Mouse (Mus musculus) inflammation-experienced regulatory T-cells, adult 6 months (primary cell): ENCODE data around the gene Dlg5. TPM values are rescaled to one million over a fixed set of nuclear protein-coding genes. Genes with fewer than 3 reads are reported as not detected.

Source experiments
- ATAC-seq: one replicate; pipeline ENCODE4 v1.8.0; 2017
- polyA plus RNA-seq, 3 experiments: library from polyadenylated mRNA; unstranded; fragments of 100-300 nt; shearing (Covaris generic); gene quantifications; one replicate each; pipeline ENCODE4 v1.2.1; 2017

Dlg5 gene
- polyA plus RNA-seq, 3 experiments from 2014 or later: 0.62 TPM; not detected in 1

DNA sequence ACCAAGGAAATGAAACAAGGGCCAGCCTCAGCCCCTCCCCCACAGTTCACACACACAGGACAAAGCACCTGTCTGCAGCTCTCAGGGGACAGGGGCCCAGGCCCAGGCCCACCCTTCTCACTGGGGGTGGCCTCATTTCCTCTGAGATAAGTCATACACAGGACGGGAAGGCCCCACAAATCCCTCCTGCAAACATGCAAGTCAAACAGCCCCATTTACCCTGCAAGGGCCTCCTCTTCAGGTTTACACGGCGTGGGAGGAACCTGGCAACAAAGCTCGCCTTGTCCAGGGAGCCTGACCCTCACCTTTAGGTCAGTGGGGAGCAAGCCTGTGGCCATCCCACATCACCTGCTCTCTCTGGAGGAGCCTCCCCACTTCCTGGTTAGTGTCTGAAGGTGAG lies 60.2 kb downstream of the Dlg5 start:
- no peak for ATAC-seq

DNA sequence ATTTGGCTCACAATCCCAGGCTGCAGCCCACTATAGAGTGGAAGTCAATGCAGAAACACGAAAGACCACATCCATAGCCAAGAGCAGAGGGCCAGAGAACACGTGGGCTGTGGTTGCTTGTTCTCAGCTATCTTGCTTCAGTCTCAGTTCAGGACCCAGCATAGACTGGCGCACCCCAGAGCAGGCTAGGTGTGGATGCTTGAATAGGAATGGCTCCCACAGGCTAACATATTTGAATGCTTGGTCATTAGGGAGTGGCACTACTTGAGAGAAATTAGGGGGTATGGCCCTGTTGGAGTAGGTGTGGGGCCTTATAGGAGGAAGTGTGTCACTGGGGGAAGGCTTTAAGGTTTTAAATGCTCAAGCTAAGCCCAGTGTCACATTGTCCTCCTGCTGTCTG lies 62.8 kb downstream of the Dlg5 start:
- ATAC-seq: no peak

- ATAC-seq: no peak
Measured at GRCm38 (mm10) chr14:24181811-24182506, 63.8 kb downstream of the Dlg5 start.

- no peak for ATAC-seq
Measured at GRCm38 (mm10) chr14:24179466-24179991, 66.2 kb downstream of the Dlg5 start.

- ATAC-seq: no peak
Measured at GRCm38 (mm10) chr14:24176609-24177008, 69.1 kb downstream of the Dlg5 start.

DNA sequence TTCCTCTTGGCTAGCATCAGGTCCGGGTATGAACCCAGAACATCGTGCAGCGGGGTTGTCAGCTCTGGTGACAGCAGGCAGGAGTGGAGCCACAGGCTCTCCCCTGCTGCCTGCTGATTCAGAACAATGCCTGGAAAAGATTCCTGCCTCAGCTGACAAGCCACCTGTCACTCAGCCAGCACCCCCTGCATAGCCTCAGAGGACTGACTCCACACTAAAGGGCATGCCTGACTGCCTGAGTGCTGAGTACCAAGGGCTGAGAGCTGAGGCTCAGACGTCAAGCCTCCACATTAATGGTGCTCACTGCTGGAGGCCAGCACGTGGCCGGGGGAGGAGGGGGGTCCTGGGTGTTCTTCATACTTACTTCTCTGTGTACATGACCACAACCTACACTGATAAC lies 72.4 kb downstream of the Dlg5 start:
- no peak for ATAC-seq

GRCm38 (mm10) chr14:24171639-24172311 lies 73.9 kb downstream of the Dlg5 start:
- ATAC-seq: no peak

DNA sequence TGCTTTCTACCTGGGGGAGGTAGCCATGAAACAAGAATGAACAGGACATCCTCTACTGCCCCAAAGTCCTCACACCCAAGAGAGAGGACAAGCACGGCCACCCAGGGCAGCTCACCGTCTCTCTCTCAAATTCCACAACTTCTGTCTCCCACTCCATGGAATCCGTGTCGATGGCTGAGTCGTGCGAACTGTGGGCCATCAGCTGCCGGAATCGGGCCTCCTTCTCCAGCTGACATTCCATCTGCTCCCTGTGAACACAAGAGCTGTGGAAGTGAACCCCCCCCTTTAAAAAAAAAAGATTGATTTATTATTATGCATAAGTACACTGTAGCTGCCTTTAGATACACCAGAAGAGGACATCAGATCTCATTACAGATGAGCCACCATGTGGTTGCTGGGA lies 79.7 kb downstream of the Dlg5 start:
- no peak for ATAC-seq

DNA sequence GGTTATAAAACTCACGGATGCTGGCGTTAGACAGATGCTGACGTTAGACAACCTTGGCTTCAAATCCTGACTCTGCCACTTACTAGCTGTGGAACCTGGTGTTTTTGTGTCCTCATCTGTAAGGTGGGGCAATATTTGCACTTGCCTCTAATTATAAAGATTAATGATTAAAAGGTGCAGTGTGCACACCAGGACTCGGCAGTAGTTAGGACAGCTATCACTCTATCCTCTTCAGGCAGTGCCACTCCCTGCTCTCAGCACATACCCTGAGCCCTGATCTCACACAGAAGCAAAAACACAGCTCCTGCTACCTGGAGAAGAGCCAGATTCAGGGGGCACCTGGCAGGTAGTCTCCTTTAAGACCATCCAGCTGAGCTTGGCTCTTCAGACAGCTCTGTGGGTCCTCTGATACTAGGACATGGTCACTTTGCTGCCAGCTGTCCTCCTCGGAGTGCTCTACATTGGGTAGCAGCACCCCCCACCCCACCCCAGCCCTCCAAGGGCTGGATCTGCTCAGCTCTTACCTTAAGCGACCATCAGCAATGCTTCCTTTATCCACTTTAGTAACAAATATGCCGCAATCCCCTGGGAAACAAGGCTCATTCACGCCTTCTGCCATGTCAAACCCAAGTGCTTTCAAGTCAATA lies 80.9 kb downstream of the Dlg5 start:
- ATAC-seq: no peak

DNA sequence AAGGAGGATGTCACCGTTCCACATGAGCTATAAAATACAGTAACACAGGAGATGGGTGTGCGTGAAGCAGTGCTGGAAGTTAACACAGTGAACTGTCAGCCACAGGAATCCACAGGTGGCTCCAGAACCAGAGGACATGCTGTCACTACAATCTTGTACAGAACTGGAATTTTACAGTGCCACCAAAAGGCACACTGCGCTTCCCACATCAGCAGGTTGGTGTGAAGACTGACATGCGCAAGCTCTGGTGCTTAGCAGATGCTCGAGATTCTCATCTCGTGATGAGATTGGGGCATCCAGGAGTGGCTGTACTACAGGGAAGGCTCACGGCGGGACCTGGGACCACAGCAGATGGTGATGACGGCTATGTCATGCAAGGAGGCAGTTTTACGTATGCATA lies 82.9 kb downstream of the Dlg5 start:
- no peak for ATAC-seq

DNA sequence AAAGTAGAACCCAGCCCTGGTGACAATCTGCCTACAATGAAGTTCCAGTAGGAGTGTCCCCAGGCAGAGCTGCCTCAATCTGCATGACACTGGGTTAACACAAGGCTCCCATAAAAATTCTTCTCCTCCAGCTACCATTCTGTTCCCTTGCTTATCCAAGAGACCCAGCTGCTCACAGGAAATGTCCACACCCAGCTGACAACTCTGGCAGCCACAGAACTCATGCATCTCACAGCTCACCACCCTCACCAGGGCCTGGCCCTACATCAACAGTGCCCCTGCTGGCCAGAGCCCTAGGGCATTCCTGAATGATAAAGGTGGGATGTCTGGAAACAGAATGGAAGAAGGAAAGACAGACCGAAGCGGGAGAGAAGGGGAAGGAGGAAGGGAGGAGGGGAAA lies 96.8 kb downstream of the Dlg5 start:
- no peak for ATAC-seq

DNA sequence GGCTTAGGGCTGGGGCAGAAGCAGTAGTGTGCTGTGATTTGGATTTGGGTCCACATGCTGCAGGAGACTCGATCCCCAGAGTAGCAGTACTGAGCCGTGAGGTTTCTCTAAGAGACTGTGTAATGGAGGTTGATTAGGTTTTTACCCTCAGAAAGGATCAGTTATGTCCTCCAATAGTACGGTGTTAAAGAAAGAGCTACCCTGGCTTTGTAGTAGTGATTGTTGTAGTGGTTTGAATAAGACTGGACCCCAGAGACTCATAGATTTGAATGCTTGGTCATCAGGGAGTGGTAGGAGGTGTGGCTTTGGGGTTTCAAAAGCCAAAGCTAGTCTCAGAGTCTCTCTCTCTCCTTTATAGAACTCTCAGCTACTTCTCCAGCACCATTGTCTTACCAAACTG lies 100.9 kb downstream of the Dlg5 start:
- ATAC-seq: no peak

GRCm38 (mm10) chr14:24144421-24144820 lies 101.3 kb downstream of the Dlg5 start:
- ATAC-seq: no peak

- no peak for ATAC-seq
Measured at GRCm38 (mm10) chr14:24142926-24143430, 102.7 kb downstream of the Dlg5 start.

- no peak for ATAC-seq
Measured at GRCm38 (mm10) chr14:24141727-24142126, 104.0 kb downstream of the Dlg5 start.

DNA sequence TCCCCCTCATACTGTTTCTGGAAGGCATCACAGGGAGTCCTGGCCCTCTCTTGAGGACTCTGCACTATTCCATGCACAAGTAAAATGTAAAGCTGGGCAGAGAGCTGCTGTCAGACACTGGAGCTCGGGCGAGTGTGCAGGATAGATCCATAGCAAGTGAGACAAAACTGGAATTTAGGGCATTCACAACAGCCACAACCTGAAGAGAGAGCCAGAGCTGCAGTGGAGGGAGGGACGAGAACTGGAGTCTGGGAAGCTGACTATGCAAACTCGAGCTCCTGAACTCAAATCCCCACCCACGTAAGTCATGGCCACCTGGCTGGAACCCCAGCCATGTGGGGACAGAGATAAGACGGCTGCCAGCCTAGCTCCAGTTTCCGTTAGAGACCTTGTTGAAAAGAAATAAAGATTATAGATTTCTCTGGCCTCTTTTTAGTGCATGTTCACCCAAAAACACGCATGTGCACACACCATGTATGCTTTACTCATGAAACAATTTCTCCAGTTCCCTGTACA lies 105.4 kb downstream of the Dlg5 start:
- no peak for ATAC-seq

GRCm38 (mm10) chr14:24136908-24137307 lies 108.8 kb downstream of the Dlg5 start:
- no peak for ATAC-seq

DNA sequence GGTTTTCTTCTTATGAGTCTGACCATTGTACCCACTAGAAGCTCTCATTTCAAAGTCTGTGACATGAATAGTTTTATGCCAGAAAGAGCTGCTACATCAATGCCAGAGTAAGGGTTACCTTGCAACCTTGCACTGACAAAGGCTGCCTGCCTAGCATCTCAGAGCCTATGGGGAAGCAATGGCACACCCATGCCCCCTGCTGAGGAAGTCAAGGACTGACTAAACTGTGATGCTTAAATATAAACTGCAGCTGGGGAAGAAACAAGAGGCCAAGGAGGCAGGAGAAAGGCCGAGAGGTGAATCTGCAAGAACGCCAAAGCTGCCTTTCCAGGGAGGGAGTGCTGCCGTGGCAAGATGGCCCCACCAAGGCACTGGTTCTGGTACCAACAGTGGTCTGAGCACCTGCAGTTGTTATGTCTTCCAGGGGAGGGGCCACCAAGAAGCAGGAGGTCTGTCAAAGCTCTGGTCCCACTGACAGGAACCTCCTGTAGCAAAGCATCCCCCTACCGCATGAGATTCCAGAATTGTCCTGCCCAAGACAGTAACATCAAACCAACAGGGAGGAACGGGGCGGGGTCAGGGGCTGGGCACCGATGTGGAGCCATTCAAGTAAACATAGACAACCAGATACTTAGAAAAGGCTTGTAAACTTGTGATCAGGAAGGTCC lies 111.0 kb downstream of the Dlg5 start:
- ATAC-seq: no peak

DNA sequence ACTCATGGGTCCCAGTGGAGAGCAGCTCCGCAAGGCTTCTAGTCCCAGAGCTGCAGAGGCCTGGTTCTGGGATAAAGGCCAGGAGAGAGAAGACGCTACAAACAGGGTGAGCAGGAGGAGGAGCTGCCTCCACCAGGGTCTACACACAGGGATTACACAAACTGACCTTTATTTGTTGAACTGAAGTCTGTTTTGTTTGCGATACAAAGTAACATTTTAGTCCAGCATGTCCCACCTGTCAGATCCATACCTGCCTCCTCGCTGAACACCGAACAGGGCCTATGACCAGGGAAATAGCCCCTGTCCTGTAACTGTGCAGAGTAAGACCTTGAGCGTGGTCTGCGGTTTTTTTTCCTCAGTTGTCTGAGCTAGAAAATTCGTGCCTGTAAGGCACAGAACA lies 111.9 kb downstream of the Dlg5 start:
- ATAC-seq: no peak

GRCm38 (mm10) chr14:24132092-24132491 lies 113.6 kb downstream of the Dlg5 start:
- ATAC-seq: no peak

DNA sequence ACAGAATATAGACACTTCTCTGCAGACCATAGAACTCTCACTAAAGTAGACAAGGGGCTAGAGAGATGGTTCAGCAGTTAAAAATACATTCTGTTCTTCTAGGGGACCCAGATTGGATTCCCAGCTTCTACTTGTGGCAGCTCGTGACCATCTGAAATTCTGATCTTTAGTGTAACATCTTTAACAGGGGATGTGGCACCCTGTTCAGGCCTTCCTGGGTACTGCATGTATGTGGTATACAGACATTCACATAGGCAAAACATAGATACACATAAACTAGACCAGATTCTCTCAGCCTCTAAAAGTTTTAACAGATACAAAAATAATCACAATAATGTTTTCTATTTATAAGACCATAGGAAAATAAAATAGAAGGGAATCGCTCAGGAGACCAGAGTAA lies 120.7 kb downstream of the Dlg5 start:
- no peak for ATAC-seq

GRCm38 (mm10) chr14:24124171-24124570 lies 121.5 kb downstream of the Dlg5 start:
- no peak for ATAC-seq

DNA sequence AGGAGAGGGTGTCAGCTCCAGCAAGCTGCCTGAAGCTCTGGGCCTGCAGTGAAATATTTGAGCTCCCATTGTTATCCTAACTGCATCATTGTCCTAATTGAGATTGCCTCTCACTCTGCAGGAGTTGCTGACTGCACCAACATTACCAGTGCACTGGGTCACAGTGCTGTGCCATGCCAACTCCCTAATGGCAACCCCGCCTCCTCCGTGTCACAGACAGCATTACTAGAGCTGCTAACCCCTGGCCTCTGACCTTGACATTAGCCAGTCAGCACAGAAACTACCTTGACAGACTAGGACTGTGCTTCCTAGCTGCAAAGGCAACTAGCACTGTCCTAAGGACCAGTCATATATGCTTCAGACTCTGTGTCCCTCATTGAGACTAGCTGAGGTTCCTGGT lies 139.0 kb downstream of the Dlg5 start:
- no peak for ATAC-seq
